Mouse (Mus musculus) layer of hippocampus, adult 11-12 months (tissue): ENCODE results near the gene Mmp23.
A peak's percentile ranks its signal among the peaks of the same experiment; 100 is the strongest.
"Not testable (repeated sequence)": the region's sequence is repeated elsewhere in the genome, so short reads cannot be mapped to it uniquely, and the experiment has no call there.

Experiments
- DNase-seq: peaks from one replicate; pipeline ENCODE4 v3.0.0; 2022; ENCODE audit warnings: low spot score

The Mmp23 gene

GRCm38 (mm10) chr4:155654456-155655298 is 1.5 kb upstream of the Mmp23 start:
- DNase-seq, result peak; percentile 33

GRCm38 (mm10) chr4:155654183-155654455 is 935 bp upstream of the Mmp23 start:
- DNase-seq, result no peak

- no peak for DNase-seq
Measured at GRCm38 (mm10) chr4:155653451-155654182, 433 bp upstream of the Mmp23 start.

- DNase-seq, result no peak
Measured at GRCm38 (mm10) chr4:155652283-155653085, 700 bp downstream of the Mmp23 start.

- DNase-seq, result no peak
Measured at GRCm38 (mm10) chr4:155651553-155652269, 1.5 kb downstream of the Mmp23 start.

GRCm38 (mm10) chr4:155649355-155649754 is 3.8 kb downstream of the Mmp23 start:
- DNase-seq, result no peak

- DNase-seq, result no peak
Measured at GRCm38 (mm10) chr4:155645721-155646120, 7.5 kb downstream of the Mmp23 start.

- DNase-seq, result not testable (repeated sequence)
Measured at GRCm38 (mm10) chr4:155645308-155645707, 7.9 kb downstream of the Mmp23 start, which contains the start of gene Gm10563. Gene Gm10563, minus strand, starts transcription at chr4:155645408.

- no peak for DNase-seq
Measured at GRCm38 (mm10) chr4:155643531-155643930, 9.7 kb downstream of the Mmp23 start.

- DNase-seq, result no peak
Measured at GRCm38 (mm10) chr4:155635766-155636499, 17.3 kb downstream of the Mmp23 start.

- DNase-seq, result no peak
Measured at GRCm38 (mm10) chr4:155630267-155630666, 22.9 kb downstream of the Mmp23 start.

- DNase-seq, result peak; percentile 96
Measured at GRCm38 (mm10) chr4:155624338-155625291, 28.6 kb downstream of the Mmp23 start, which contains the start of gene Cdk11b. Gene Cdk11b, plus strand, starts transcription at chr4:155624854.

- peak; percentile 18 for DNase-seq
Measured at GRCm38 (mm10) chr4:155618321-155618720, 34.9 kb downstream of the Mmp23 start.

GRCm38 (mm10) chr4:155613264-155613663 is 39.9 kb downstream of the Mmp23 start:
- no peak for DNase-seq

GRCm38 (mm10) chr4:155611860-155612259 is 41.3 kb downstream of the Mmp23 start:
- no peak for DNase-seq

GRCm38 (mm10) chr4:155606825-155607224 is 46.4 kb downstream of the Mmp23 start:
- no peak for DNase-seq

GRCm38 (mm10) chr4:155605132-155605531 is 48.1 kb downstream of the Mmp23 start:
- DNase-seq, result no peak

- no peak for DNase-seq
Measured at GRCm38 (mm10) chr4:155603801-155604200, 49.4 kb downstream of the Mmp23 start.

GRCm38 (mm10) chr4:155602753-155603152 is 50.4 kb downstream of the Mmp23 start:
- DNase-seq, result no peak

GRCm38 (mm10) chr4:155601997-155602456 is 51.2 kb downstream of the Mmp23 start:
- no peak for DNase-seq
